Mouse (Mus musculus): Measurements from ENCODE around the gene Egfl7.
A peak's percentile ranks its signal among the peaks of the same experiment; 100 is the strongest.

Egfl7 gene

GRCm38 (mm10) chr2:26594461-26594933, 14.7 kb downstream of the Egfl7 start:
- no peak for DNase-seq (ENCODE audit: low spot score in 2 of 2)

GRCm38 (mm10) chr2:26594934-26595724, 15.3 kb downstream of the Egfl7 start:
- no peak for DNase-seq (ENCODE audit: low spot score in 2 of 2)

GRCm38 (mm10) chr2:26595725-26596435, 16.1 kb downstream of the Egfl7 start:
- peak in 1 of 2 experiments; percentile 26 for DNase-seq (ENCODE audit: low spot score in 2 of 2)

- DNase-seq (ENCODE audit: low spot score in 2 of 2), result no peak
These were observed 17.1 kb downstream of the Egfl7 start for GRCm38 (mm10) chr2:26596898-26597297.

- DNase-seq (ENCODE audit: low spot score in 2 of 2), result no peak
These were observed 18.0 kb downstream of the Egfl7 start for GRCm38 (mm10) chr2:26597810-26598209.

GRCm38 (mm10) chr2:26598462-26598861, 18.6 kb downstream of the Egfl7 start:
- no peak for DNase-seq (ENCODE audit: low spot score in 2 of 2)

GRCm38 (mm10) chr2:26599965-26600364, 20.2 kb downstream of the Egfl7 start:
- no peak for DNase-seq (ENCODE audit: low spot score in 2 of 2)

GRCm38 (mm10) chr2:26600664-26601063, 20.9 kb downstream of the Egfl7 start:
- DNase-seq (ENCODE audit: low spot score in 2 of 2), result no peak

- no peak for DNase-seq (ENCODE audit: low spot score in 2 of 2)
These were observed 21.8 kb downstream of the Egfl7 start for GRCm38 (mm10) chr2:26601595-26601994.

- DNase-seq (ENCODE audit: low spot score in 2 of 2), result no peak
These were observed 22.8 kb downstream of the Egfl7 start for GRCm38 (mm10) chr2:26602631-26603030.

- DNase-seq (ENCODE audit: low spot score in 2 of 2), result no peak
These were observed 23.3 kb downstream of the Egfl7 start for GRCm38 (mm10) chr2:26603159-26603558.

GRCm38 (mm10) chr2:26603720-26604671, 24.2 kb downstream of the Egfl7 start, which contains the start of gene Agpat2:
Agpat2 (minus strand) TSS chr2:26604417.
- peak; percentile 69 to 79 for DNase-seq (ENCODE audit: low spot score in 2 of 2)

GRCm38 (mm10) chr2:26605331-26605730, 25.5 kb downstream of the Egfl7 start:
- no peak for DNase-seq (ENCODE audit: low spot score in 2 of 2)

- DNase-seq (ENCODE audit: low spot score in 2 of 2), result no peak
These were observed 26.8 kb downstream of the Egfl7 start for GRCm38 (mm10) chr2:26606579-26606978.

- no peak for DNase-seq (ENCODE audit: low spot score in 2 of 2)
These were observed 27.5 kb downstream of the Egfl7 start for GRCm38 (mm10) chr2:26607056-26607910.

GRCm38 (mm10) chr2:26608781-26609180, 29.0 kb downstream of the Egfl7 start:
- no peak for DNase-seq (ENCODE audit: low spot score in 2 of 2)

- no peak for DNase-seq (ENCODE audit: low spot score in 2 of 2)
These were observed 29.4 kb downstream of the Egfl7 start for GRCm38 (mm10) chr2:26609261-26609661.

- DNase-seq (ENCODE audit: low spot score in 2 of 2), result no peak
These were observed 30.7 kb downstream of the Egfl7 start for GRCm38 (mm10) chr2:26610526-26610925.

GRCm38 (mm10) chr2:26611054-26611453, 31.2 kb downstream of the Egfl7 start:
- no peak for DNase-seq (ENCODE audit: low spot score in 2 of 2)

GRCm38 (mm10) chr2:26611896-26612295, 32.1 kb downstream of the Egfl7 start:
- DNase-seq (ENCODE audit: low spot score in 2 of 2), result no peak

GRCm38 (mm10) chr2:26614903-26615302, 35.1 kb downstream of the Egfl7 start:
- DNase-seq (ENCODE audit: low spot score in 2 of 2), result no peak

Measured in thymus, postnatal 10 days (tissue).